8 mouse cellular contexts compared by ENCODE assay signal in the genomic region with DNA sequence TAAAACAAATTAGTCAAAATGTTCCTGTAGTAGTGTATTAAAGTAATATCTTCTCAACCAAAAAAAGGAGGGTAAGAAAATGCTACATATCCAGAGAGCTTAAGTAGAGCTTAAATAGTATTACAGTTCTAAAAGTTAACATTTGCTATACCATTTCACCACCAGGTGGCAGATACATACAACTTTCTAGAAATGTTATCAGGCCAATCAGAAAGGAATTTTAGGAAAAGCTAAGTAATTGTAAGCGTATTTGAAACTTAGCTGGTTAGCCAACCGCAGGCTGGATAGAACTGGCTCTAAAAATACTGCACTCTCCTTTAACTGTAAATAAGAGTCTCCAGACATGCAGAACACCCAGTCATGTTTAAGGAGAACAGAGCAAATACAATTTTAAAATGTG. TPM values are rescaled to one million over a fixed set of nuclear protein-coding genes. Genes with fewer than 3 reads are reported as not detected.
A peak's percentile ranks its signal among the peaks of the same experiment; 100 is the strongest.
DNase-seq lines count a peak whose midpoint lies in the region.

No protein-coding gene starts in this region.

- peak; percentile 22 for DNase-seq in adrenal gland, postnatal 14 days
- no peak for DNase-seq in adrenal gland, postnatal 4 days (ENCODE audit: low spot score in 2 of 2)
- DNase-seq in kidney, postnatal 36 days: peak; percentile 29 to 67
- no peak for DNase-seq in kidney, adult 11 months
- peak; percentile 74 for DNase-seq in Muller cell, postnatal 12 days (ENCODE audit: inconsistent ontology term)
- DNase-seq in induced T-regulatory cell, adult 2 months (ENCODE audit: low read depth): peak; percentile 41
- no peak for DNase-seq in urinary bladder, adult 18-20 months (ENCODE audit: low spot score in 2 of 2)
- DNase-seq in spleen, postnatal 10 days (ENCODE audit: low spot score in 2 of 2): no peak

RNA-seq across cellular contexts. Expression of a gene that starts 22.9 kb away (rescaled TPM):
- total RNA-seq in adrenal gland, postnatal 14 days (2021): 49.3 and 55.0 TPM in 2 replicates
- total RNA-seq in adrenal gland, postnatal 4 days (2021): 10 to 100 TPM; 93.1 to 95.7 TPM

Comparison
In these comparisons a context has a peak if more than half of its experiments do, and no peak if none do; other contexts are left out.
1. DNase-seq: peak in adrenal gland, postnatal 14 days (single experiment), kidney, postnatal 36 days (2 of 2), Muller cell, postnatal 12 days (single experiment) and induced T-regulatory cell, adult 2 months (single experiment); none in adrenal gland, postnatal 4 days (0 of 2), kidney, adult 11 months (single experiment), urinary bladder, adult 18-20 months (0 of 2) and spleen, postnatal 10 days (0 of 2).